Mouse (Mus musculus): Measurements from ENCODE around the gene Tmtc2. TPM values are rescaled to one million over a fixed set of nuclear protein-coding genes. Genes with fewer than 3 reads are reported as not detected.

Tmtc2 gene
- polyA plus RNA-seq (2015; fragmentation: Nextera tagmentation; extraction: Ambion mirVana): 7.2 and 10.2 TPM in 2 replicates

DNA sequence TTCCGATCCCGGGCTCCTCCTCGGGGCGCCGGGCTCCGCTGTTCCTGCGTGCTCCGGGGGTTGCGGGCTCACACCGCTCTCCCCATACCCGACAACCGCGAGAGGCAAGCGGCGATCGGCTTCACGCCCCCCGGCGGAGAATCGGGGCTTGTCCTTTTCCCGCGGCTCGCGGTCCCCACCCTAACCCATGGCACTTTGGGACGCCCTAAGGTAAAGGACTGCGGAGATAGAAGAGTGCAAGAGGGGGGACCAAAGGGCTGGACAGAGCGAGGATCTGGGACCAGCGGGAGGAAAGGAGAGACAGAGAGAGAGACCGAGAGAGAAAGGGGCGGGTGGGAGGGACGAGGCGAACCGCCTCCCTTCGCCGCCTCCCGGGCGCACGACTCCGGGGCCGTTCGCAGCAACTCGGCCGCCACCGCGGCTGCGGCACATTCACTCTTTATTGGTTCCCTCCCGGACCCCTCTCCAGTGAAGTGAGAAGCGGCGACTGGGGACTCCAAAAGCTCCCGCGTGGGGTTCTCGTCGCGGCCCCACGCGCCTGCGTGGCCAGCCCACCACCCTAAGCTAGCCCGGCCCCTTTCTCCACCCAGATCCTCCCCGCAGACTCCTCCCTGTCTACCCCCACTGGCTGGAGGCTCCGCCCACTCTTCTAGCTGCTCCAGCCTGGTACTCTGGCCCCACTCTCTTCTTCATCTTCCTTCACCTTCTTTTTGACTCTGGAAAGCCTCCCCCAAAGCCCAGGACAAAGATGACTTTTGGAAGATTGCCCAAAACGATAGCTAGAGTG is at the start of gene Tmtc2:
Tmtc2 (minus strand) TSS at position 544 of the 787 bp plus-strand sequence.
- Histone ChIP-seq H3K9ac (replicated peaks; ENCODE audit: low read depth) (peak within 1 kb of the TSS; percentile 44), H3K27ac (ENCODE audit: low read length) (peak within 1 kb of the TSS; percentile 88), H3K4me1 (ENCODE audit: insufficient read depth, low read depth, low read length) (0 out of 2 replicates have a peak, but pooled peaks cover 3% of the 10 kb centered on the region), H3K4me2 (replicated peaks; ENCODE audit: low read depth, low read length) (peak within 1 kb of the TSS; percentile 89), H3K36me3 (ENCODE audit: insufficient read depth, low read length) (no peaks in the 10 kb centered on the region), H3K9me3 (ENCODE audit: low read length) (no peaks in the 10 kb centered on the region), H3K4me3 (ENCODE audit: low read depth, low read length) (peak within 1 kb of the TSS; percentile 75), H3K27me3 (replicated peaks; ENCODE audit: insufficient read depth, low read length) (no peaks in the 10 kb centered on the region)
- under 1% methylated on average over 36 of the region's 61 CpGs for WGBS
- TF ChIP-seq CTCF (IDR thresholded peaks at IDR 0.05) (peak; percentile 54), EP300 (IDR thresholded peaks at IDR 0.05) (no peak)
- DNase-seq (ENCODE audit: low spot score) (peak; percentile 93), ATAC-seq (peak; percentile 93)

DNA sequence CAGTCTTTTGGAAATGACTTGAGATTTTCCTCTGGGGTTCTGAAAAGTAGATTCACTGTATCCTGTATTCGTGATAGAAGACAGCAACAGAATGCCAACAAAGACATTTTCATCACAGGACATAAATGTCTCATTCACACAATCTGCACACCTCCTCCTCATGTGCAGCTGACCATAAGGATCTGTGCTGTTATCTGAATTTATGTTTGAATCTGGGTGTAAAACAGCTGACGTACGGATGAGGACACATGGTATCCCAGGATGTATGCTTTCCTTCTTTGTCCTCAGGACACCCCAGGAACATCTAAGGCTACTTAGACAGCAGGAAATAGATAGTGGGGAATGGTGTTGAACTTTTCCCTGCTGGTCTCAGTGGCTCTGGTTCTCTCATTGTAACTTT is 37.9 kb upstream of the Tmtc2 start:
- no peak for TF ChIP-seq CTCF (IDR thresholded peaks at IDR 0.05)
- no peak for TF ChIP-seq EP300 (IDR thresholded peaks at IDR 0.05)
- H3K4me3 ChIP-seq (ENCODE audit: low read depth, low read length): no peak overlapping the region
- no peaks in the 10 kb centered on the region for H3K36me3 ChIP-seq (ENCODE audit: insufficient read depth, low read length)
- H3K4me2 ChIP-seq (replicated peaks; ENCODE audit: low read depth, low read length): no peak overlapping the region
- H3K27ac ChIP-seq (ENCODE audit: low read length): no peak overlapping the region
- ATAC-seq (no peak), DNase-seq (ENCODE audit: low spot score) (no peak)
- no peaks in the 10 kb centered on the region for H3K4me1 ChIP-seq (ENCODE audit: insufficient read depth, low read depth, low read length)
- no peaks in the 10 kb centered on the region for H3K27me3 ChIP-seq (replicated peaks; ENCODE audit: insufficient read depth, low read length)
- no peak overlapping the region for H3K9ac ChIP-seq (replicated peaks; ENCODE audit: low read depth)
- no peaks in the 10 kb centered on the region for H3K9me3 ChIP-seq (ENCODE audit: low read length)
- WGBS: 77% methylated on average over 3 of the region's 3 CpGs

DNA sequence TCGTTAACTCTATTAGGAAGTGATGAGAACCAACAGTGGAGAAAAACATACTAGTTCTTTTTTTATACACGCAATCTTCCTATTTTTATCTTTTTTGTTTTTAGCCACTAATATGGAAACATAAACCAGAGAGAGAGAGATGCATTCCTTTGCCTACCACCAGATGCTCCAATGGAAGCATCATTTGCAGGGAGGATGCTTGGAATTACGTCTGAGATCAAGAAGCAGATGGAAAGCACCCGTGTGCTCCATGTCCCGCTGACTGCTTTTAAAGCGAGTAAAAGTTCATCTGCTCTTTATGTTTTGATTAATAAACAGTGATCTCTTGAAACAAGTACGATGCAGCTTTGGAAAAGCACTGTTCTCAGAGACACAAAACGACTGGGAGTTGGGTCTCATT is 24.6 kb upstream of the Tmtc2 start:
- no peak overlapping the region for H3K4me2 ChIP-seq (replicated peaks; ENCODE audit: low read depth, low read length)
- no peak overlapping the region for H3K27ac ChIP-seq (ENCODE audit: low read length)
- 0 out of 2 replicates have a peak, but pooled peaks cover 3% of the 10 kb centered on the region for H3K4me1 ChIP-seq (ENCODE audit: insufficient read depth, low read depth, low read length)
- TF ChIP-seq EP300 (IDR thresholded peaks at IDR 0.05) (no peak), CTCF (IDR thresholded peaks at IDR 0.05) (no peak)
- H3K9ac ChIP-seq (replicated peaks; ENCODE audit: low read depth): no peak overlapping the region
- no peaks in the 10 kb centered on the region for H3K9me3 ChIP-seq (ENCODE audit: low read length)
- DNase-seq (ENCODE audit: low spot score) (no peak), ATAC-seq (no peak)
- H3K4me3 ChIP-seq (ENCODE audit: low read depth, low read length): no peak overlapping the region
- WGBS: 67% methylated on average over 8 of the region's 8 CpGs
- H3K36me3 ChIP-seq (ENCODE audit: insufficient read depth, low read length): no peaks in the 10 kb centered on the region
- H3K27me3 ChIP-seq (replicated peaks; ENCODE audit: insufficient read depth, low read length): no peaks in the 10 kb centered on the region

DNA sequence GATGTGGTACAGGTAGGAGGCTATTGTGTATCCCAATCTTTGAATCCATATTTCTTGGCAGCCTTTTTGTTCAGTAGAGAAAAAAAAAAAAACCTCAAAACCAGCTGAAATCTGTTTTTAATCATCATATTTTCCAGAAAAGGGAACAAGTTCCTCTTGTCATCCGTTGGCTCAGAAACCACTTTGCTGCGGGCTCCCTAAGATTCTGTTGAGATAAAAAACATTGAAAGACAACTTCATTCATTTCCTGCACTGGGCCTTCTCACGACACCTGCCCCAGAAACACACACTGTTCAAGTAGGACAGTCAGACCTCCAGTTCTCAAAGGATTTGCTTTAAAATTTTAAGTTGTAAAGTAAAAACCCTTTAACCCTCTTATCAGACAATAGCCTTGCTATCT is 23.0 kb upstream of the Tmtc2 start:
- no peaks in the 10 kb centered on the region for H3K36me3 ChIP-seq (ENCODE audit: insufficient read depth, low read length)
- H3K27ac ChIP-seq (ENCODE audit: low read length): no peak overlapping the region
- H3K4me2 ChIP-seq (replicated peaks; ENCODE audit: low read depth, low read length): no peak overlapping the region
- no peak for ATAC-seq
- no peak overlapping the region for H3K9ac ChIP-seq (replicated peaks; ENCODE audit: low read depth)
- DNase-seq (ENCODE audit: low spot score): no peak
- H3K9me3 ChIP-seq (ENCODE audit: low read length): no peaks in the 10 kb centered on the region
- no peak overlapping the region for H3K4me3 ChIP-seq (ENCODE audit: low read depth, low read length)
- TF ChIP-seq EP300 (IDR thresholded peaks at IDR 0.05) (no peak), CTCF (IDR thresholded peaks at IDR 0.05) (no peak)
- WGBS: 50% methylated on average over 3 of the region's 3 CpGs
- 0 out of 2 replicates have a peak, but pooled peaks cover 3% of the 10 kb centered on the region for H3K4me1 ChIP-seq (ENCODE audit: insufficient read depth, low read depth, low read length)
- no peaks in the 10 kb centered on the region for H3K27me3 ChIP-seq (replicated peaks; ENCODE audit: insufficient read depth, low read length)

DNA sequence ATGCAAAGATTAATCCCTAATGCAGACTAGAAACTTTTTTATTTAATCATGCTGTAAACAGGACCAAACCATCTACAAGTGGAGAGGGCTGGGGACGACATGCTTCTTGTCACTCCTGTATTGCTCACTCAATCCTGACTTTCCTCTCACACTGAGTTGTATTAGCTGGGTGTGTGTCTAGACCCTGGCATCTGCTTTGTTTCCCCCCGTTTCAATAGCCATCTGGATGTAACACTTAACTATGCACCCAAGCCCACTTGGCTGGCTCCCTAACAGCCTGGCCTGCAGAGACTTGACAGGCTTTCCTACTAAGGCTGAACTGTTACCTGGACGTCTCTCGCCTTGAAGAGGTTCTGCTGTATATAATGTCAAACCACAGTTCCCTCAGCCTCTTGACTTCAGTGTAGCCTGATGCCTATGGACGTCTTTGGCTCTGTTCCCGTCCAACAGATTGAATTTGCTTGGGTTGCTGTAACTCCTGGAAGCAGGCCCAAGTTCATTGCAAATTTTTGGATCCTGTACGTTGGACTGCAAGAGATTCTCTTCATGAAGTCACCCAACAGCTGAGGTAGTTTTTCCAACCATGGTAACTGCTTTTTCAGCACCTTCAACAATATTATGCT is 21.3 kb upstream of the Tmtc2 start:
- no peak overlapping the region for H3K9ac ChIP-seq (replicated peaks; ENCODE audit: low read depth)
- no peaks in the 10 kb centered on the region for H3K9me3 ChIP-seq (ENCODE audit: low read length)
- no peak overlapping the region for H3K4me2 ChIP-seq (replicated peaks; ENCODE audit: low read depth, low read length)
- WGBS: 56% methylated on average over 7 of the region's 7 CpGs
- no peak overlapping the region for H3K4me3 ChIP-seq (ENCODE audit: low read depth, low read length)
- H3K27ac ChIP-seq (ENCODE audit: low read length): no peak overlapping the region
- H3K4me1 ChIP-seq (ENCODE audit: insufficient read depth, low read depth, low read length): 0 out of 2 replicates have a peak, but pooled peaks cover 3% of the 10 kb centered on the region
- no peak for TF ChIP-seq CTCF (IDR thresholded peaks at IDR 0.05)
- TF ChIP-seq EP300 (IDR thresholded peaks at IDR 0.05): no peak
- ATAC-seq: no peak
- DNase-seq (ENCODE audit: low spot score): peak; percentile 29
- no peaks in the 10 kb centered on the region for H3K36me3 ChIP-seq (ENCODE audit: insufficient read depth, low read length)
- no peaks in the 10 kb centered on the region for H3K27me3 ChIP-seq (replicated peaks; ENCODE audit: insufficient read depth, low read length)

DNA sequence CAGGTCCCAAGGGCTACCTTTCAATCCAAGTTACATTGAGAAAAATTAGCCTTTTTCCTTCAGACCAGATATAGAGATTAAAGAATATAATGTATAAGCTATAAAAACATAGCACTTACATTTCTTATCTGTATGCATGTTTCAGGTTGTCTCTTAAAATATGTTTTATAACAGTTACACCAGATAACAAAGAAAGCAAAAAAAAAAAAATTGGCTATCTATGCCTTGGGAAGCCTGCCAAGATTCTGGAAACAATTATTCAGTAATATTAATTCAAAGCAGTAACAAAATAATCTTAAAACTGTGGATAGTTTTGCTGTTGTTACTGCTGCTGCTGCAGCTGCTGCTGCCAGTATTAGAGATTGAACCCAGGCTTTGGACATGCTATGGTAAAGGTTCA is 13.9 kb upstream of the Tmtc2 start:
- no peak overlapping the region for H3K9ac ChIP-seq (replicated peaks; ENCODE audit: low read depth)
- H3K4me1 ChIP-seq (ENCODE audit: insufficient read depth, low read depth, low read length): no peaks in the 10 kb centered on the region
- H3K27me3 ChIP-seq (replicated peaks; ENCODE audit: insufficient read depth, low read length): no peaks in the 10 kb centered on the region
- H3K27ac ChIP-seq (ENCODE audit: low read length): no peak overlapping the region
- no peak overlapping the region for H3K4me2 ChIP-seq (replicated peaks; ENCODE audit: low read depth, low read length)
- no peak for DNase-seq (ENCODE audit: low spot score)
- TF ChIP-seq CTCF (IDR thresholded peaks at IDR 0.05) (no peak), EP300 (IDR thresholded peaks at IDR 0.05) (no peak)
- no peaks in the 10 kb centered on the region for H3K9me3 ChIP-seq (ENCODE audit: low read length)
- ATAC-seq: no peak
- H3K36me3 ChIP-seq (ENCODE audit: insufficient read depth, low read length): no peaks in the 10 kb centered on the region
- no peak overlapping the region for H3K4me3 ChIP-seq (ENCODE audit: low read depth, low read length)

All from lung, postnatal 0 days (tissue).